Mouse (Mus musculus): ENCODE results near the gene Mboat2.

Mboat2 gene

DNA sequence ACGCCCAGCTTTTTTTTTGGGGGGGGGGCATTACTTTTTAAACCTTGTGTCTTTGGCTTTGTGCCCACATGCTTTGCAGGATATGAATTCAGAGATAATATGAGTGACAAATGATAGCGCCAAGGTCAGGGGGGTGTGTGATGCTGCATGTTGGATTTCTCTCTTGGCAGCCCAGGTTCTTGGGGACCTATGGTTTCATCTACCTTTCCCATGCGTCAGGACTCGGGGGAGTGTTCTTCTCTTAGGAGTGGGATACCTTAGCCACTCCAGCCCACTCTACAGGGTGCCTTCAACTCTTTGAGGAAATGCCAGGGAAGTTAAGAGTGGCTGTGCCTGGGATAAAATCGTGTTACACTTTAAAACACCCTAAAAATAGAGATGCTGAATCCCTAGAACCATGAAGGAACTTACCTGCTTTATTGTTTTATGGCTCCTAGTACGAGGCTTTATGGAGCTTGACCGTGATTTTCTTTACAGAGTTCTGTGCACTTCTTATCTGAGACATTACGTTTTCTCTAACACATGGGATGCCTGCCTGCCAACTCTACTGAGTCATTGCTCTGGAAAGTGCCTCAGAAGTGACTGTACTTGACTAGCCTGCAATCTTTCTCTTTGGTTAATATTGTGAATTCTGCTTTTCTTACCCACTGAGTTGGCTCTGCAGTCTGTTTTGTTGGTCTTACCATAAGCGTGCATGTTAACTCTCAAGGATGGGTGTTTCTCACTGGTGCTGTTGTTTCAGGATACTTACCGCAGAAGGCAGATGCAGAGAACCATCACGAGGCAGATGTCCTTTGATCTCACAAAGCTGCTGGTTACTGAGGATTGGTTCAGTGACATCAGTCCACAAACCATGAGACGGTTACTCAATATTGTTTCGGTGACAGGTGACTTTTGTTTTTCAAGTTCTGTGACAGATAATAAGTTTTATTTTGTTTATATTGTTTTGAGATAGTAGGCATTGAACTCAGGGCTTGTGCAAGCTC is 182.2 kb downstream of the Mboat2 start:
- DNase-seq = peak; percentile 38
